In genomic region chr6:126106051-126106797, GRCm38 (mm10) we compare ENCODE assay signal across 9 mouse cellular contexts.
DNase-seq lines count a peak whose midpoint lies in the region; ATAC-seq and TF ChIP-seq lines count a peak whose summit lies in the region.
"Had no signal": no experiment of that assay in that cellular context is flagged by ENCODE, and none has a peak within 500 bp of the region (broad histone marks: within the 10 kb centered on the region; RNA-seq: fewer than 3 reads in every experiment).

No protein-coding gene starts in this region.

- H3K36me3 ChIP-seq in heart, embryonic 15.5 days: no peaks in the 10 kb centered on the region
- H3K36me3 ChIP-seq: hindbrain, embryonic 15.5 days had no signal

- peak; percentile 54 for DNase-seq in gastrocnemius, adult 2 months
- DNase-seq in gastrocnemius, adult 8-10 months (ENCODE audit: low spot score in 2 of 2): no peak
- DNase-seq in urinary bladder, postnatal 14 days (ENCODE audit: low spot score): peak; percentile 25
- DNase-seq in urinary bladder, postnatal 4 days (ENCODE audit: low spot score in 2 of 2): no peak
- peak; percentile 73 for DNase-seq in left cerebral cortex, postnatal 4 days

- peak overlapping the region; percentile 79 for H3K27ac ChIP-seq in gastrocnemius, adult 2 months
- peak overlapping the region; percentile 54 for H3K27ac ChIP-seq in heart, embryonic 15.5 days
- H3K27ac ChIP-seq: hindbrain, embryonic 15.5 days had no signal

- no peak overlapping the region for H3K4me3 ChIP-seq in gastrocnemius, adult 2 months
- no peak overlapping the region for H3K4me3 ChIP-seq in heart, embryonic 15.5 days
- H3K4me3 ChIP-seq: hindbrain, embryonic 15.5 days had no signal

- no peak for TF ChIP-seq CTCF in gastrocnemius, adult 2 months (IDR thresholded peaks at IDR 0.05)

- H3K27me3 ChIP-seq in heart, embryonic 15.5 days: no peaks in the 10 kb centered on the region
- H3K27me3 ChIP-seq: hindbrain, embryonic 15.5 days had no signal

- no peak overlapping the region for H3K9ac ChIP-seq in heart, embryonic 15.5 days
- H3K9ac ChIP-seq: hindbrain, embryonic 15.5 days had no signal

- H3K9me3 ChIP-seq in heart, embryonic 15.5 days (replicated peaks): no peaks in the 10 kb centered on the region
- H3K9me3 ChIP-seq: hindbrain, embryonic 15.5 days had no signal

- ATAC-seq in heart, embryonic 15.5 days (replicated peaks; ENCODE audit: insufficient number of reproducible peaks, insufficient read depth, low FRiP score, low read depth): 0 out of 2 replicates have a peak, but pooled peaks have one; percentile 41
- no peak for ATAC-seq in megakaryocyte-erythroid progenitor cell, adult 5-6 weeks (replicated peaks; ENCODE audit: low FRiP score, low TSS enrichment, poor library complexity, severe bottlenecking)
- ATAC-seq in inflammation-experienced regulatory T-cells, adult 6 months: no peak

- 63% methylated on average over 7 of the region's 7 CpGs for WGBS in heart, embryonic 15.5 days

- H3K4me2 ChIP-seq in heart, embryonic 15.5 days: no peak overlapping the region
- H3K4me2 ChIP-seq: hindbrain, embryonic 15.5 days had no signal

- peaks cover 20% of the 10 kb centered on the region for H3K4me1 ChIP-seq in heart, embryonic 15.5 days (replicated peaks)
- H3K4me1 ChIP-seq: hindbrain, embryonic 15.5 days had no signal

- intact Hi-C loops in gastrocnemius, adult 2 months (cut with DNase I): loop anchor here (5.0 kb wide), 1 partner anchor 56 kb away; no protein-coding TSS in a partner anchor
- intact Hi-C loops in left cerebral cortex, postnatal 4 days (cut with DNase I): no loop called here

Comparison
In these comparisons a context has a peak if more than half of its experiments do, and no peak if none do; other contexts are left out.
1. DNase-seq: peak in gastrocnemius, adult 2 months (single experiment), urinary bladder, postnatal 14 days (single experiment) and left cerebral cortex, postnatal 4 days (single experiment); none in gastrocnemius, adult 8-10 months (0 of 2) and urinary bladder, postnatal 4 days (0 of 2).